Mouse (Mus musculus) heart, embryonic 12.5 days (tissue): ENCODE measurements around the gene Yeats4. TPM values are rescaled to one million over a fixed set of nuclear protein-coding genes. Genes with fewer than 3 reads are reported as not detected.

ENCODE experiments used
- ATAC-seq: fragments of 200-750 bp; cut with Nextera tagmentation; 2 replicates; pipeline ENCODE4 v1.8.0; 2017; ENCODE audit warnings: moderate TSS enrichment, moderate library complexity; ENCODE audit not compliant: insufficient number of reproducible peaks, low FRiP score
- H3K27ac ChIP-seq: fragments of 300-500 bp; sonication (generic); 2 replicates; pipeline ENCODE4 v1.5.1; 2016; ENCODE audit warnings: mild to moderate bottlenecking, moderate library complexity; ENCODE audit not compliant: poor library complexity, severe bottlenecking
- H3K27me3 ChIP-seq: fragments of 300-500 bp; sonication (generic); replicated peaks from 2 replicates; pipeline ENCODE4 v1.6.1; 2016; ENCODE audit warnings: mild to moderate bottlenecking, moderate library complexity
- H3K36me3 ChIP-seq: fragments of 300-500 bp; sonication (generic); 2 replicates; pipeline ENCODE4 v1.6.1; 2016; ENCODE audit warnings: mild to moderate bottlenecking, moderate library complexity
- H3K4me1 ChIP-seq: fragments of 300-500 bp; sonication (generic); replicated peaks from 2 replicates; pipeline ENCODE4 v1.6.1; 2016; ENCODE audit warnings: mild to moderate bottlenecking
- H3K4me2 ChIP-seq: fragments of 300-500 bp; sonication (generic); 2 replicates; pipeline ENCODE4 v1.6.1; 2016; ENCODE audit warnings: mild to moderate bottlenecking, moderate library complexity
- H3K4me3 ChIP-seq: fragments of 300-500 bp; sonication (generic); 2 replicates; pipeline ENCODE4 v1.5.1; 2016; ENCODE audit warnings: mild to moderate bottlenecking
- H3K9ac ChIP-seq: fragments of 300-500 bp; sonication (generic); 2 replicates; pipeline ENCODE4 v1.6.1; 2016; ENCODE audit warnings: mild to moderate bottlenecking, moderate library complexity
- H3K9me3 ChIP-seq: fragments of 300-500 bp; sonication (generic); replicated peaks from 2 replicates; pipeline ENCODE4 v1.6.1; 2016; ENCODE audit warnings: mild to moderate bottlenecking, moderate library complexity
- WGBS: fragments of 180-500 bp; shearing (Covaris S2); methylation state at CpG from one replicate; pipeline ENCODE4 v1.1.7; 2016; 5-methylcytosine and 5-hydroxymethylcytosine counted together
- polyA plus RNA-seq: library from polyadenylated mRNA; unstranded; fragments of >200 nt; fragmentation: Nextera tagmentation; extraction: Ambion mirVana; gene quantifications from 2 replicates; pipeline ENCODE4 v1.2.1, GENCODE M21; 2016

Gene Yeats4
- polyA plus RNA-seq: 64.1 and 66.2 TPM in 2 replicates

DNA sequence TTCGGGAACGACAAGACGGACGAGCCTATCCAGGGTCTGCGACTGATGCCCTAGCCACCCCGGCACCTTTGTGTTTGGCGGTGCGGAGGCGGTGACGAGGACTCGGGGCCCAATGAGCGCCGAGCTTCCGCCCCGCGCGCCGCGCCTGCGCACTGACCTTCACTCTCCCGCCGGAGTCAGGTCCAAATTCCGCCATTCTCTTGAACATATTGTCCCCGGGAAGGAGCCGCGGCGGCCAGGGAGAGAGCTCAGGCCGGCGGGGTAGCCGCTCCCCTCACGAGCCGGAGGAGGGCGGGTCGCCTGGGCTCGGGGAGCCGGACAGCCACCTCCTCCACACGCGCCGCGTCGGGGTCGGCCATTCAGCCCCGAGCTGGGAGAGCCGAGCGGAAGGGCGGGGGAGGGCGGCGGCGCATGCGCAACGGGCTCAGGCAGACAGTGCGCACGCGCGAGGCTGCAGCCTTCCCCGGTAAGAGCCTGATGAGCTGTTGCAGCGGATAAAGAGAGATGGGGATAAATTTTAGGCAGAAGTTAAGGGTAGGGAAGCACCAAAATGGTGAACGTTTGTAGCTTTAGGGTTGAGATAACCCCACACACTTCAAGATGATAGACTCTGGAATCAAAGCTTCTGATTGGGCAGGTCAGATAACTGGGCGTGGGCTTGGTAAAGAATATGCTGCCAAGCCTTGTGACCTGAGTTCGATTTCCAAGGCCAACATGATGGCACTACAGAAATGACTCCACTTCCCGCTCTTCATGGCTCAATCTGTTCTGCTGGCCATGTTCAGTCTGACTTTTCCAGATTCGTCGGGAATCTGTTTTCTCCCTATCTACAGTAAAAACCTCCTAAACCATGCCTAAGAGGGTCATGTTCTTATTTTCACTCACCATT lies at the start of gene Yeats4:
Yeats4 (minus strand) TSS at position 406 of the 889 bp plus-strand sequence.
- peak within 1 kb of the TSS; percentile 74 for H3K4me3 ChIP-seq
- H3K9ac ChIP-seq: peak within 1 kb of the TSS; percentile 87
- no peaks in the 10 kb centered on the region for H3K9me3 ChIP-seq
- ATAC-seq: peak; percentile 97
- H3K4me2 ChIP-seq: peak within 1 kb of the TSS; percentile 83
- peaks cover 35% of the 10 kb centered on the region for H3K36me3 ChIP-seq
- H3K27ac ChIP-seq: peak within 1 kb of the TSS; percentile 97
- H3K27me3 ChIP-seq: no peaks in the 10 kb centered on the region
- 1% methylated on average over 63 of the region's 63 CpGs for WGBS
- peaks cover 11% of the 10 kb centered on the region for H3K4me1 ChIP-seq

DNA sequence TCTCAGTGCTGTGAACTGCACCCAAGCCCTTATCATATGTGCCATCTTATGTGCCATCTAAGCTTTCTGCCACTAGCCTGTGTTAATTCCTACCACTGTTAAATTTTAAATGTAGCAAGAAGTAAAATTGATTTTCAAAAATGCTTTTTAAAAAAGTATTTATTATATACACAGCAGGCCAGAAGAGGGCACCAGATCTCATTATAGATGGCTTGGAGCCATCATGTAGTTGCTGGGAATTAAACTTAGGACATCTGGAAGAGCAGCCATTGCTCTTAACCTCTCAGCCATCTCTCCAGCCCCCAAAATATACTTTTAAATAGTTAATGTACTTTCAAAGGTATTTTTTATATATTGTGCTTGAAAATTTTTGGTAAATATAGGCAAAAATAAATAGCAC lies 47.7 kb upstream of the Yeats4 start:
- no peak for ATAC-seq
- H3K36me3 ChIP-seq: no peaks in the 10 kb centered on the region
- H3K27ac ChIP-seq: no peak overlapping the region
- no peak overlapping the region for H3K9ac ChIP-seq
- H3K4me3 ChIP-seq: no peak overlapping the region
- no peak overlapping the region for H3K4me2 ChIP-seq
- no peaks in the 10 kb centered on the region for H3K9me3 ChIP-seq
- H3K27me3 ChIP-seq: no peaks in the 10 kb centered on the region; the same call in 1 of the 2 replicates
- peaks cover 9% of the 10 kb centered on the region for H3K4me1 ChIP-seq

DNA sequence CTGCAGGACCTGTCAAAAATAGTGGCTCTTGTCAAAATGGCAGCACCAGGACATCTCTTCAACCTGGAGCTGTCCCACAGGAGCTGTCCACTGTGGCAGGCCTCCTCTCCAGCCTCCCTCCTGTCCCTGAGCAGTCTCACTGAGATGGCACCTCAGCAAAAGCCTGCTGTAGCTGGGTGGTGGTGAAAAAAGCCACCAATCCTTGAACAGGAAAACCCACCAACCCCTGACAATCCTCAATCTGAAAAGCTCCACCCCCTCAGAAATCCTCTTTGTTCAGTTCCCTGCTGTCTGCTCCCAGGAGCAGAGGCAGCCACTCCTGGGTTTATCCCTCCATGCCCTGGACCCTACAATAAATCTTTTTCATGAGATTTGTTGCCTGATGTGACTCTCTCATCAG lies 35.6 kb upstream of the Yeats4 start:
- no peak overlapping the region for H3K9ac ChIP-seq
- no peak overlapping the region for H3K4me2 ChIP-seq
- H3K9me3 ChIP-seq: peaks cover 14% of the 10 kb centered on the region
- no peak for ATAC-seq
- no peak overlapping the region for H3K4me3 ChIP-seq
- no peaks in the 10 kb centered on the region for H3K36me3 ChIP-seq
- no peak overlapping the region for H3K27ac ChIP-seq
- H3K27me3 ChIP-seq: 0 out of 2 replicates have a peak, but pooled peaks cover 3% of the 10 kb centered on the region
- H3K4me1 ChIP-seq: no peaks in the 10 kb centered on the region

DNA sequence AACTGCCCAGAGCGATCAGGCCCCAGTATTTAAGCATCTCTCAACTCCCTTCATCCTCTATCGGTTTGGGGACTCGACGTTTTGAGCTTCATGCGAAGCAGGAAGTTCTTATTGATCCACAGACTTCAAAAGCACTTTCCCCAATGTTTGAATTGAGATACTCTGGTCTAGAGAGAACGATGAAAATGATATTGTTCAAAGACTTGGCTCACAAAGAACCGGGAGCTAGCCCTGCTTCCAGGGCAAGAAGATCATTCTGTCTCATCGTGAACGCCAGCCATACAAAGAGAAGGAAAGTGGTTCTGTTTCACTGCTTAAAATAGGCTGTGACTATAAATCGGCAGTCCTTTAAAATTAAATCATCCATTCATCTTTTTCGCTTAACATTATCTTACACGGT lies 14.3 kb upstream of the Yeats4 start, which contains the start of gene 9530003J23Rik:
9530003J23Rik (minus strand) TSS at position 101 of the 400 bp plus-strand sequence.
- Histone ChIP-seq H3K27me3 (0 out of 2 replicates have a peak, but pooled peaks cover 5% of the 10 kb centered on the region), H3K9me3 (no peaks in the 10 kb centered on the region), H3K4me1 (0 out of 2 replicates have a peak, but pooled peaks cover 3% of the 10 kb centered on the region), H3K9ac (no peak within 1 kb of the TSS), H3K4me2 (no peak within 1 kb of the TSS), H3K4me3 (no peak within 1 kb of the TSS), H3K27ac (no peak within 1 kb of the TSS), H3K36me3 (no peaks in the 10 kb centered on the region)
- 83% methylated on average over 12 of the region's 12 CpGs for WGBS
- no peak for ATAC-seq

DNA sequence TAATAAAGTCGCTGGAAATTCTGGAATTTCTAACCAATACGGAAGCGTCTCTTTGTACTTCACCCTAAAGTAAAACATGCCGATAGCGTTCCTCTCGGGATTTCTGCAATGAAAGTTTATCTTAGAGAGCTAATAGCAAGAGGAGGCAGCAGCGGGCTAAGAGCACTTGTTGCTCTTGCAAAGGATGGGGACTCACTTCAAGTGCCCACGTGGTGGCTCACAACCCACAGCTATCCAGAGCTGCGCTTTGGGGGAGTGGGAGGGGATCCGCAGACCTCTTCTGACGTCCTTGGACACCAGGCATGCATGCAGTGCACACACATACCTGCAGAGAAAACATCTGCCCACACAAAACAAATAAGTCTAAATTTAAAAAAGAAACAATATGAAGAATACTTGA lies 11.6 kb upstream of the Yeats4 start:
- Histone ChIP-seq H3K4me1 (0 out of 2 replicates have a peak, but pooled peaks cover 3% of the 10 kb centered on the region), H3K27ac (no peak overlapping the region), H3K4me2 (peak overlapping the region; percentile 11; the same call in 1 of the 2 replicates), H3K9me3 (no peaks in the 10 kb centered on the region), H3K4me3 (no peak overlapping the region), H3K36me3 (no peaks in the 10 kb centered on the region), H3K27me3 (0 out of 2 replicates have a peak, but pooled peaks cover 5% of the 10 kb centered on the region), H3K9ac (no peak overlapping the region)
- no peak for ATAC-seq
- WGBS: 48% methylated on average over 11 of the region's 11 CpGs

DNA sequence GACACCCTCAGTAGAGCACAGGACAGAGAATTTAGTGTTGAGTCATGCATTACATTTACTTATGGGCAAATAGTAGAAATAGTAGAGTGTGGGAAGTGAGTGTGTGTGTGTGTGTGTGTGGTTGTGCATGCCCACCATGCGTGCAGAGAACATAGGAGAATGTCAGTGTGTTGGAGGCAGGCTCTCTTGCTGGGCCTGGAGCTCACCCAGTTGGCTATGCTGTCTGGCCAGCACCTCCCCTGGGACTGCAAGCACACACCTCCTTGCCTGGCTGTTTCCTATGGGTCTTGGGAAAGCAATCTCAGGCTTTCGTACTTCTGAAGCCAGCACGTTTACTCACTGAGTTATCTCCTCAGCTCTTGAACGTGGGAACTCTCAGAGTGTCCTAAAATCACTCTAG lies 10.5 kb upstream of the Yeats4 start:
- H3K9ac ChIP-seq: no peak overlapping the region
- no peak overlapping the region for H3K4me3 ChIP-seq
- no peaks in the 10 kb centered on the region for H3K36me3 ChIP-seq
- H3K4me1 ChIP-seq: 0 out of 2 replicates have a peak, but pooled peaks cover 3% of the 10 kb centered on the region
- H3K27ac ChIP-seq: no peak overlapping the region
- no peaks in the 10 kb centered on the region for H3K9me3 ChIP-seq
- 0 out of 2 replicates have a peak, but pooled peaks cover 5% of the 10 kb centered on the region for H3K27me3 ChIP-seq
- WGBS: 46% methylated on average over 4 of the region's 4 CpGs
- ATAC-seq: no peak
- no peak overlapping the region for H3K4me2 ChIP-seq

DNA sequence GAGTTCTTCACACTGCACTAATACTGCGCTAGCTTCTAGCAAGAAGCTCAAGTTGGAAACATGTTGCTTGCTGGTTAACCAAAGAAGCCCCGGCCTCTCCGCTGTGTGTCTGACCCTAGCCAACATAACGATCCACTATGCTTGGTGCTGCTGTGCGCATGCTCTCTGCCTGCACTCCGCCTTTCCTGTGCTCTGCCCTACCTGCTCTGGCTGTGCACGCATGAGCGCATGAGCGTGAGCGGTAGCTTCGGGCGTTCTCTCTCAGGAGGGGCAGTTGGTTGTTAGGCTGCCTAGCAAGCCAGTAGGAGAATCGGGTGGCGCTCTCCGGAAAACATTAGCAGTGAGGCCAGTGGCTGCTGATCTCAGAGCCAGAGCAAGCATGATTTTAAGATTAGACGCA lies 5.5 kb upstream of the Yeats4 start:
- Histone ChIP-seq H3K36me3 (no peaks in the 10 kb centered on the region), H3K4me3 (no peak overlapping the region), H3K27ac (no peak overlapping the region), H3K9me3 (no peaks in the 10 kb centered on the region), H3K27me3 (no peaks in the 10 kb centered on the region), H3K4me1 (no peaks in the 10 kb centered on the region), H3K4me2 (peak overlapping the region; percentile 6; the same call in 1 of the 2 replicates), H3K9ac (no peak overlapping the region)
- 67% methylated on average over 16 of the region's 16 CpGs for WGBS
- ATAC-seq: no peak

DNA sequence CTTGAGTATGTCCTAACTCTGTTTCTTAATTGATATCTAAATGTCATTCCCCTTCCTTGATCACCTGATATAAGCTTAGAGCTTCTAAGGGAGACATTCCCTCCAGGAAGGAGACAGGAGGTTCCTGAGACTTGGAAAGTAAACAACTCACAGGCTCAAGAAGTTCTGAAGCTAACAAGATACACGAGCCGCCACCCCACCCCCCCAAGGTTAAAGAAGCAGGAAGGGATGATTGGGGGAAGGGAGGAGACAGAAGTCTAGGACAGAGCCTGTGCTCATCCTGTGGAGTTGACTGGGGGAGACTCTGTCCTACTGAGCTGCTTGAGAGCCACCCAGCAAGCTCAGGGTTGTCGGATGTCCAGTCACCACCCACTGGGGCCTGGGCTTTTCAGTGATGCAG lies 1.7 kb upstream of the Yeats4 start:
- WGBS: 61% methylated on average over 3 of the region's 3 CpGs
- H3K36me3 ChIP-seq: peaks cover 19% of the 10 kb centered on the region
- no peaks in the 10 kb centered on the region for H3K9me3 ChIP-seq
- no peak overlapping the region for H3K9ac ChIP-seq
- no peak for ATAC-seq
- H3K4me2 ChIP-seq: no peak overlapping the region
- no peak overlapping the region for H3K27ac ChIP-seq
- peaks cover 11% of the 10 kb centered on the region for H3K4me1 ChIP-seq
- H3K27me3 ChIP-seq: no peaks in the 10 kb centered on the region
- H3K4me3 ChIP-seq: no peak overlapping the region

DNA sequence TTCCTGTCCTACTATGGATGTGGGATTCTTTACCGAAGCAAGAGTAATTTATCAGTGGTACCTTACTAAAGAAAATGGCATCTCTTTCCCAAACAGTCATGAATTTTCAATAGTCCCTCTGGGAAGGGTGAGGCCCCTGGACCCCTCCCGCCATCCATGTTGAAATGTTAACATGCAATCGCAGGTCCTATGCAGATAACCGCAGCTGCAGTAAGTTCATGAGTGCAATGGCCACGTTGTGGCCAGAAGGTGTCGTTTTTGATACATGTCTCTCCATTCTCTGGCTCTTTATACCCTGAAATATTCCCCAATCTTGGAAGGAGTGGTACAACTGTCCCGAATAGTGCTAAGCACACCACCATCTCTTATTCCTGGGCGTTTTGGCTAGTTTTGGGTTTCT lies 787 bp upstream of the Yeats4 start:
- Histone ChIP-seq H3K4me1 (peaks cover 11% of the 10 kb centered on the region), H3K36me3 (peaks cover 28% of the 10 kb centered on the region), H3K27me3 (no peaks in the 10 kb centered on the region), H3K4me2 (peak overlapping the region; percentile 83), H3K9ac (no peak overlapping the region), H3K9me3 (no peaks in the 10 kb centered on the region), H3K27ac (no peak overlapping the region), H3K4me3 (peak overlapping the region; percentile 74)
- WGBS: 48% methylated on average over 8 of the region's 8 CpGs
- ATAC-seq: no peak

DNA sequence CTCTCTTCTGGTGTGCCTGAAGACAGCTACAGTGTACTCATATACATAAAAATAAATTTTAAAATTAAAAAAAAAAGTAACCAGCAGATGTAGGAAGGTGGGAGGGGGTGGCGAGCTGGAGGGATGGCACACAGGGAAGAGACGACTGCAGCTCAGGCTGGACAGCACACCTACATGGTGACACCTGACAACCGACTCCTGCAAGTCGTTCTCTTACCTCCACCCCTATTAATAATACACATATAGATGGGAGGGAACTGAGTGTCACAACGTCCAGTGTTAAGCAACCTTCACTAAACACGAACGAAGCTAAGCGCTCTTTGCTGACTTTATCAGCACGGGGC lies 577 bp downstream of the Yeats4 start:
- Histone ChIP-seq H3K4me3 (peak overlapping the region; percentile 74), H3K27me3 (no peaks in the 10 kb centered on the region), H3K4me2 (peak overlapping the region; percentile 83), H3K4me1 (peaks cover 11% of the 10 kb centered on the region), H3K9me3 (no peaks in the 10 kb centered on the region), H3K27ac (no peak overlapping the region; the same call in 1 of the 2 replicates), H3K9ac (peak overlapping the region; percentile 87), H3K36me3 (peaks cover 38% of the 10 kb centered on the region)
- WGBS: 0% methylated on average over 9 of the region's 9 CpGs
- ATAC-seq: peak; percentile 33

DNA sequence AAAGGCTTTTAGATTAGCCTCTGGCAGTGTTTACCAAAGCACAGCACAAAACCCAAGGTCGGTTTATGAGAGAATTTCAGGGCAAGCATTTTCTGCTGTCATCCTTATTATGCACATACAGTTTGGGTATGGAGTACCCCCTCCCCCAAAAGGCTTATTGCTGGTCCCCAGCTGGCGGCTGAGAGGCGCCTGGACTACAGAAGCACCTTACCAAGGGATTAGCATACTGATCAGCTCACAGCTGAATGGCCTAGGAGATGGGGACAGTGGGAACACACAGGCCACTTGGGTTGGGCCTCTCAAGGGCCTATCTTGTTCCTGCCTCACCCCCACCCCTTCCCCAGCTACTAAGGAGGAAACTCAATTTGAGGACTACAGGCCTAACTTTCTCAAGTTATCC lies 1.5 kb downstream of the Yeats4 start:
- H3K4me3 ChIP-seq: no peak overlapping the region
- no peak for ATAC-seq
- peak overlapping the region; percentile 44; the same call in 1 of the 2 replicates for H3K9ac ChIP-seq
- no peaks in the 10 kb centered on the region for H3K27me3 ChIP-seq
- H3K4me2 ChIP-seq: 0 out of 2 replicates have a peak overlapping the region, but pooled peaks have one; percentile 2
- WGBS: 76% methylated on average over 3 of the region's 3 CpGs
- H3K9me3 ChIP-seq: no peaks in the 10 kb centered on the region
- H3K27ac ChIP-seq: no peak overlapping the region
- H3K4me1 ChIP-seq: peaks cover 11% of the 10 kb centered on the region
- H3K36me3 ChIP-seq: peaks cover 47% of the 10 kb centered on the region
